Mouse (Mus musculus) brain, adult 2 months (tissue): ENCODE data around the gene Cacnb4.

Experiments used
- DNase-seq: peaks from one replicate; pipeline ENCODE4 v3.0.0; 2011; ENCODE audit warnings: low read depth, low spot score

Gene Cacnb4

DNA sequence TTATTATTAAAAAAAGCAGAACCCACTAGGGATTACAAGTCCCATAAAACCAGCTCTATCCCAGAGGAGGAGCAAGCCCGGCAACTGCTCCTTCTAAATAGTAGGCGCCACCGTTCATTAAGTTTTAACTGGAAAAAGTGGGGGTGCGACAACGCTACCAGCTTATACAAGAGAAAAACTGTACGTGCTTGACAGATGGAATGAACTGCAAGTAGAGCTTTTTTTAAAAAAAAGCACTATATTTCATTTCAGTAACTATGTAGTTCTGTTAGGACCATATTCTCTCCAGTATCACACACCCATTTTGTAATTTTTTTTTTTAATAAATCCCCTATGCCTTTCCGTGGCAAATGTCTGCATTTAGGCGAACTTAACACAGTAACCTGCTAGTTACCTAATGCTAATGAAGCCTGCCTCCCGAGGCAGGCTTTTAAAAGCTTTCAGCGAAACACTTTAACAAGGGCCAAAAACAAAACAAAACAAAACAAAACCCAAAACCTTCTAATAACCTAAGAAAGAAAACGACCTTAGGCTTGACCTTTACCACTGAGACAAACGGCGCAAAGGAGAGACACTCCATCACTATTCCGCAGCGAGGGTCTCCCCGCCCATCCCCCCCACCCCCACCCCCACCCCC lies 252.9 kb downstream of the Cacnb4 start:
- DNase-seq = peak; percentile 63

DNA sequence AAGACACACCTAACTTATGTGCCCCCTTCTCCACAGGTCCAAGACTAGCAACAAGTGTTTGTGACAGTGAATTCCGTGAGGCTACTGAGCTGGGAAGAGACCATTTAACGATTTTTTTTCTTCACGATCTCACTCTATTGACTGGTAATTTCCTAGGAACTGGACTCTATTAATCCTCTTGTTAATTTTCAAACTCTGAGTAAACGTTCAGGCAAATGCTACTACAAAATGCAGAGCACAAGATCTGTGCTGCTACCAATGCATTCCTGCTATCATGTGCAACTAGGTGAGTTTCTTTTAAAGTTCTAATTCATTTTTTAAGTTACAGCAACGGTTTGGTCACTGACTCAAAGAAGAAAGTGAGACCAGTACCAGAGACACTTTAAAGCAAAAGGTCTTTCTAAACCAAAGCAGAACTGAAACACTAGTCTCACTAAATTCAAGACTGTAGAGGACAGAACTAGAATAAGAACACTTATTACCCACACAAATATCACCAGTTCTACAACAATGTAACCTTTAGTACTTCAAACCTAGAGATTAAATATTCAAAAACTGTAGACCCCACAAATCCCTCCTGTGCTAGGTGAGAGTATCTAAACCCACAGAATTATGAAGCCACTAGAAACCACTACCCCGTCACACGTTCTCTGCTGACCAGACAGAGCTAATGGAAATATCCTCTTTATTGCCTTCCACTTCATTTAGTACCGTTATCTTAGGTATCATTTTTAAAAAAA lies 253.6 kb downstream of the Cacnb4 start:
- DNase-seq = no peak

DNA sequence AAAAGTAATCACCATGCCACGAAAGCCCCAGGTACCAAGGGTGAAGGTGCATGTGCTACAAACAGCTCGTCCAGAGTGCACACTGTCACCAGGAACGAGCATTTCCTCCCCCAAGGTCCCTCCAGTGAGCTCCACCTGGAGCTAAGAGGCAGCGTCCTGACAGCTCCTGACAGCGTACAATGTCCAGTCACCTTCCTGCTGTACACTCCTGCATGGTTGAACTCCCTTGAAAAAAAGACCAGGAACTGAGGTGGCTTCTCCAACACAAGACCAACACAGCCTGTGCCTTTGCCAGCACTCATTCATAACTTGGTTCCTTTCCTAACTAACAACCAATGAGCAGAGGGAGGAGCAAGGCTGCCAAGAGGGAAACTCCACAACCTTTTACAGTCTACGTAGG lies 255.4 kb downstream of the Cacnb4 start:
- DNase-seq = peak; percentile 62

- DNase-seq = no peak
These were observed 256.5 kb downstream of the Cacnb4 start for GRCm38 (mm10) chr2:52420001-52420710.

DNA sequence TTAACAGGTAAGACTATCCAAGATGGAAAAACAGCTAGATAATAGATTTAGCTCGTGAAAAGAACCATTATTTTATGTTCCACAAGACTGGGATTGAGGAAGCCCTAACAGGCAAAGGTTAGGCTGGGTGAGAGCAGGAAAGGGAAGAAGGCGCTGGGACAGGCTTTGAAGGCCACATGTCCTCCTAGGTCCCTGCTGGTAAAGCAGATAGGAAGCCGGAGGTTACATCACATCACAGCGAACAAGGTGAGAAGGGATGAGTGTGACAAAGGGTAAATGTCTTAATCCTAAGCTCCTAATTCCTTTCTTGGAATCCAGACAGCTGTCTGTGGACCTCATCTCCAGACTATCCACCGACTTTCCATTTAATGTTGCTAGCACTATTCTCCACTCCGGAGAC lies 257.3 kb downstream of the Cacnb4 start:
- peak; percentile 56 for DNase-seq

GRCm38 (mm10) chr2:52412524-52413037 lies 264.1 kb downstream of the Cacnb4 start:
- DNase-seq = no peak

DNA sequence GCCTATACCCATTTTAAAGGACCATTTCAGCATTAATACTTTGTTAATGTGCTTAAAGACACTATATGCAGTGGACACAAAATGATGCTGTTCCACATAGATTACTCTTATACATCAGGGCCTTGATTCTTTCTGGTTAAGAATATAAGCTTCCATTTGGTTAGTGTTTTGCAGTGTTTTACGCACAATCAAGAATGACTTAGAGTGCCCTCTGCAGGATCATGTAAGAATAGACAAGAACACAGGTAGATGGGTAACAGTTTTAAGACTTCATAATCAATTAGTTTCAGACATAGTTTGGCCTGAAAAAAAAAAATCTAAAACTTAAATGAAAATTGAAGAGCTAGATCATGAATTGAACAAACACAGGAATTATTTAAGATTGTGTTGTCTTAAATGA lies 270.2 kb downstream of the Cacnb4 start:
- peak; percentile 66 for DNase-seq

DNA sequence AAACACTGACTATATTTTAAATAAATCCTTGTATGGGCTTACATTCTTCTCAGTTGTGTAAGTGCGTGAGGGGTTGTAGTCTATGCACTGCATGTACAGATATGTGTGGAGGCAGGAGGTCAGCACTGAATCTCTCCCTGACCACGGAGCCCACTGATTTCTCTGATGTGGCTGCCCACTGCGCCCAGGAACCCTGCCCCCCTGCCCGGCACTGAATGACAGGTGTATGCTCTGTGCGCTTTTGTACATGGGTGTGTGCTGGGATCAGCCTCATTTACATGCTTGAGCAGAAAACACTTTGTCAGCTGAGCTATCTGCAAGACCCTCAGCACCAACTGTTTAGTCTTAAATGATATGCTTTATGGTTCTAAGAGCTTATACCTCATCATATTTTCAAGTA lies 271.4 kb downstream of the Cacnb4 start:
- no peak for DNase-seq

GRCm38 (mm10) chr2:52394529-52394928 lies 282.1 kb downstream of the Cacnb4 start:
- peak; percentile 58 for DNase-seq

- DNase-seq = no peak
These were observed 286.1 kb downstream of the Cacnb4 start for GRCm38 (mm10) chr2:52390415-52390975.

GRCm38 (mm10) chr2:52389975-52390374 lies 286.7 kb downstream of the Cacnb4 start:
- no peak for DNase-seq

DNA sequence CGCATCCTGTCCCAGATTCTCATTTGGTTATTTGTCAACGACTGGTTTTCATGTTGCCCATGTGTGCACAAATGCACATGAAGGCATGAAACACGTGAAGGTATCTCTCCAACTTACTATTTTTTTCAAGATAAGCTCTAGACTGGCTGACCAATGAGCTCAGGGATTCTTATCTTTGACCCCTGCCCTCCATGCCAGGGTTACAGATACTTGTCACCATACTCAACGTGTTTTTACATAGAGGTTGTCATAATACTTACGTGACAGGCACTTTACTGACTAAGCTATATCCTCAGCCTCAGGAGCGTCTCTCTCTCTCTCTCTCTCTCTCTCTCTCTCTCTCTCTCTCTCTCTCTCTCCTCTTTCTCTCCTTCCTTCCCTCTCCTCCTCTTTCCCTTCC lies 290.2 kb downstream of the Cacnb4 start:
- DNase-seq = no peak

GRCm38 (mm10) chr2:52386037-52386436 lies 290.6 kb downstream of the Cacnb4 start:
- DNase-seq = no peak

GRCm38 (mm10) chr2:52378848-52379261 lies 297.8 kb downstream of the Cacnb4 start:
- peak; percentile 27 for DNase-seq

DNA sequence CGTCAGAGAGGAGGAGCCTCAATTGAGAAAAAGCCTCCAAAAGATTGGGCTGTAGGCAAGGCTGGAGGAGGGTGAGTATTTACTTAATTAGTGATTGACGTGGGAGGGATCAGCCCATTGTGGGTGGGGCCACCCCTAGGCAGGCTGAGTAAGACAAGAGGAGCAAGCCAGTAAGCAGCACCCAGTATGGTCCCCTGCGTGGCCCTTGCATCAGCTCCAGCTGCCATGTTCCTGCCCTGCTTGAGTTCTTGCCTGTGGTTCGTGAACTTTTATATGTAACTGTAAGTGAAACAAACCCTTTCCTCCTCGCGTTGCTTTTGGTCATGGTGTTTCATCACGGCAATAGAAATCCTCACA lies 298.2 kb downstream of the Cacnb4 start, which contains the start of gene Neb:
Neb (minus strand) TSS at position 27 of the 357 bp plus-strand sequence.
- no peak for DNase-seq
